Mouse (Mus musculus) hindbrain, postnatal 0 days (tissue): ENCODE measurements at regions not wholly inside any gene's neighbourhood (a gene's known extent, or its start where the extent isn't known, plus 50 kb on each side); places are given as distances from the start of the nearest gene placed in this dataset.

Experiments
- ATAC-seq: fragments of 200-750 bp; cut with Nextera tagmentation; 2 replicates; pipeline ENCODE4 v1.8.0; 2017; ENCODE audit warnings: mild to moderate bottlenecking, moderate TSS enrichment, moderate library complexity
- DNase-seq: peaks from one replicate; pipeline ENCODE4 v3.0.0-alpha.2; 2015; ENCODE audit warnings: low spot score
- H3K27ac ChIP-seq: fragments of 300-500 bp; sonication (generic); 2 replicates; pipeline ENCODE4 v1.5.1; 2014; ENCODE audit warnings: mild to moderate bottlenecking
- H3K27me3 ChIP-seq: fragments of 300-500 bp; sonication (generic); 2 replicates; pipeline ENCODE4 v1.6.1; 2014; ENCODE audit warnings: low read length, mixed read lengths; ENCODE audit not compliant: insufficient read depth
- H3K36me3 ChIP-seq: fragments of 300-500 bp; sonication (generic); 2 replicates; pipeline ENCODE4 v1.6.1; 2014; ENCODE audit warnings: low read length, mixed read lengths; ENCODE audit not compliant: insufficient read depth
- H3K4me1 ChIP-seq: fragments of 300-500 bp; sonication (generic); 2 replicates; pipeline ENCODE4 v1.6.1; 2014; ENCODE audit warnings: antibody characterized with exemption, low read length, mixed read lengths; ENCODE audit not compliant: insufficient read depth
- H3K4me2 ChIP-seq: fragments of 300-500 bp; sonication (generic); 2 replicates; pipeline ENCODE4 v1.6.1; 2014; ENCODE audit warnings: low read depth, mild to moderate bottlenecking, low read length, moderate library complexity, mixed read lengths
- H3K4me3 ChIP-seq: fragments of 300-500 bp; sonication (generic); 2 replicates; pipeline ENCODE4 v1.5.1; 2014; ENCODE audit warnings: low read length
- H3K9ac ChIP-seq: fragments of 300-500 bp; sonication (generic); replicated peaks from 2 replicates; pipeline ENCODE4 v1.6.1; 2014; ENCODE audit warnings: mild to moderate bottlenecking, low read length, moderate library complexity, mixed read lengths
- H3K9me3 ChIP-seq: fragments of 300-500 bp; sonication (generic); 2 replicates; pipeline ENCODE4 v1.6.1; 2016; ENCODE audit warnings: low read length, mixed read lengths
- CTCF ChIP-seq: IDR thresholded peaks from 2 replicates; pipeline ENCODE4 v1.5.1; 2016; ENCODE audit warnings: antibody characterized with exemption, control low read depth, low read depth
- WGBS: fragments of 180-500 bp; shearing (Covaris S2); extraction: QIAGEN DNeasy Blood & Tissue Kit; methylation state at CpG from one replicate; pipeline ENCODE4 v1.1.7; 2014; 5-methylcytosine and 5-hydroxymethylcytosine counted together

DNA sequence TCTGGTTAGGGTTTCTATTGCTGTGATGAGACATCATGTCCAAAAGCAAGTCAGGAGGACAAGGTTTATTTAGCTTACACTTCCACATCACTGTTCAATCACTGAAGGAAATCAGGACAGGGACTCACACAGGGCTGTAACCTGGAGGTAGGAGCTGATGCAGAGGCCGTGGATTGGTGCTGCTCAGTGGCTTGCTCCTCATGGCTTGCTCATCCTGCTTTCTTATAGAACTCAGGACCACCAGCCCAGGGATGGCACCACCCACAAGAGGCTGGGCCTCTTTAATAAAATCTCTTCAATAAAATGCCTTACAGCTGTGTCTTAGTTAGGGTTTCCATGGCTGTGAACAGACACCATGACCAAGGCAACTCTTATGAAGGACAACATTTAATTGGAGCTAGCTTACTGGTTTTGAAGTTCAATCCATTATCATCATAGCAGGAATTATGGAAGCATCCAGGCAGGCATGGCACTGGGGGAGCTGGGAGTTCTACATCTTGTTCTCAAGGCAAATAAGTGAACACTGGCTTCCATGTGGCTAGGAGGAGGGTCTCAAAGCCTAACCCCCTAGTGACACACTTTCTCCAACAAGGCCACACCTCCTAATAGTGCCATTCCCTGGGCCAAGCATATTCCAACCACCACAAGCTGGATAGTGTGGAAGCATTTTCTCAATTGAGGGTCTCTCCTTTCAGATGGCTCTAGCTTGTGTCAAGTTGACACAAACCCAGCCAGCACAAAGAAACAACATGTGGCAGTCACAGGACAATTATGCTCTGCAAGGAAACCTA, 96.4 kb upstream of the Cpm start:
- 100% methylated on average over 1 of the region's 1 CpGs for WGBS
- Histone ChIP-seq H3K9ac (no peak overlapping the region), H3K4me3 (no peak overlapping the region), H3K4me2 (no peak overlapping the region), H3K27me3 (no peaks in the 10 kb centered on the region), H3K9me3 (no peaks in the 10 kb centered on the region), H3K36me3 (no peaks in the 10 kb centered on the region), H3K27ac (no peak overlapping the region), H3K4me1 (no peaks in the 10 kb centered on the region)
- TF ChIP-seq CTCF = no peak
- no peak for DNase-seq
- no peak for ATAC-seq

DNA sequence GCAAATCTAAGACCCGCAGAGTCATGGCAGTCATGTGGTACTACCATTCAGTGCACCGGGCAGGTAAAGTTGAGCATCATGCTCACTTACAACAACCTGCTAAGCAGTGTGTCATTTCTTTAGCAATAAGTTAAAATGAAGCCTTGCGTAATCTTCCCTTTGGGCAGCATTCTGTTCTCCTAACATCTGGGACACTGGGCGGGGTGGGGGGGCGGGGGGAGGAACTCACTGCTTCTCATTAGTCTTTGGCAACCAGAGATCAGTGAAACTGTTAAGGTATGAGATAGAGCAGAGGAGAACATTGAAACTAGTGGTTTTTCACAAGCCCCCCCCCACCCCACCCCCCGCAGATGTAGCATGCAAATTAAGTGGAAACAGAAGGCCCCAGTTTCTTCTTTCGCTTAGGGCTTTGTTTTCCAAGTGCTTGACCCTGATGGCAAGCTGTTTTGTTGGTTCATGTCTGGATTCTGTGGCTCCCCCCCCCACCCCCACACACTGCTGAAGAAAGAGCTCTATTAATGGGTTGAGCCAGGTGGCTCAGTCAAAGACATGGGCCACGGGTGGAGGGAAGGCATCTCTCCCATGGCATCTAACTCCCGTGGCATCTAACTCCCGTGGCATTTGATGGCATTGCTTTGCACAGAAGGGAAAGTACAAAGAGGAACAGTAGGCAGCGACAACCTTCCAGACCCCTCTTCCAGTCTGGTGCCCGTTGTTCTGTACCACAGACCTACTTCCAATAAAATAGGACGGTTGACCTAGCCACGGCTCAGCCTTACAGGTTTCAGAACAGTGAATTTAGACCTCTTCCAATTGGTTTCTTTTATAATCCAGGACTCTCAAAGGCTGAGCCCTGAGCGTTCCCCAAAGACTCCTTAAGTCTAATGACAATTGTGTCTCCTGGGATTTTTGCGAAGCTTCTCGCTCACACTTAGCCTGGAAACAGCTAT, 97.2 kb upstream of the Cpm start:
- DNase-seq = no peak
- 75% methylated on average over 17 of the region's 17 CpGs for WGBS
- Histone ChIP-seq H3K4me1 (no peaks in the 10 kb centered on the region), H3K9me3 (no peaks in the 10 kb centered on the region), H3K27me3 (no peaks in the 10 kb centered on the region), H3K36me3 (no peaks in the 10 kb centered on the region), H3K4me2 (no peak overlapping the region), H3K4me3 (no peak overlapping the region), H3K9ac (no peak overlapping the region), H3K27ac (no peak overlapping the region)
- TF ChIP-seq CTCF = no peak
- no peak for ATAC-seq

DNA sequence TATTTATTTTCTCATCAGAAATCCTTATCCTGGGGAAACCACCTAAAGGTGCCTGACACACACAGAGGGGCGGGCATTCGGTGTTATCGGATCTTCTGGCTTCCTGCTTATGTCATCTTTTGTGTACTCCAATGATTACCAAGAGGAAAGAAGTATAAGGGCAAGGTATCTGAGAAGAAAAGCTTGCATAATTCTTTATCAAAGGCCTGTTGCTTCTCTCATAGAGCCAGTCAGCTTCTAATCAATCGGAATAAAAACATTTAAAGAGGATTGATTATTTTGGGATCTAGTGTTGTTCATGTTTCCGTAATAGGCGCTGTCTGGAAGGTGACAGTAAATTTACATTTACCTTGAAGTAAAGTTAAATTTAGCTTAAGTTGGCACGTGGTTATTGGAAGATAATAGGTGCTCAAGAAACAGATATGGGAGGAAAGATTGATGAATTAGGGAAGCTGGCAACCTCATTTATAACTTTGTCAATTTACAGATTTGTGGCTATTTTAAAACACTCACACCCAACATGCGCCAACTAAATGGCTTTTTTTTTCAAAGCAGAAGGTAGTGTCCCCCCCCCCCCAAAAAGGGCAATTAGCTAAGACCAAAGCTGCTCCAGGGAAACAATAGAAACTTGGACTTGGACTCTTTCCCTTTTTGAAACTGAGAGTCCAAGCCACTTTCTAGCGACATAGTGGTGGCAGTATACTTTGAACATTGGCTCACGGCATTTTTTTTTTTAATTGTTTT, 98.3 kb upstream of the Cpm start:
- no peaks in the 10 kb centered on the region for H3K9me3 ChIP-seq
- no peak overlapping the region for H3K9ac ChIP-seq
- 80% methylated on average over 10 of the region's 10 CpGs for WGBS
- H3K4me3 ChIP-seq = no peak overlapping the region
- no peak for DNase-seq
- H3K27me3 ChIP-seq = no peaks in the 10 kb centered on the region
- no peak for ATAC-seq
- H3K4me1 ChIP-seq = no peaks in the 10 kb centered on the region
- H3K36me3 ChIP-seq = no peaks in the 10 kb centered on the region
- no peak for TF ChIP-seq CTCF
- H3K27ac ChIP-seq = no peak overlapping the region
- no peak overlapping the region for H3K4me2 ChIP-seq

DNA sequence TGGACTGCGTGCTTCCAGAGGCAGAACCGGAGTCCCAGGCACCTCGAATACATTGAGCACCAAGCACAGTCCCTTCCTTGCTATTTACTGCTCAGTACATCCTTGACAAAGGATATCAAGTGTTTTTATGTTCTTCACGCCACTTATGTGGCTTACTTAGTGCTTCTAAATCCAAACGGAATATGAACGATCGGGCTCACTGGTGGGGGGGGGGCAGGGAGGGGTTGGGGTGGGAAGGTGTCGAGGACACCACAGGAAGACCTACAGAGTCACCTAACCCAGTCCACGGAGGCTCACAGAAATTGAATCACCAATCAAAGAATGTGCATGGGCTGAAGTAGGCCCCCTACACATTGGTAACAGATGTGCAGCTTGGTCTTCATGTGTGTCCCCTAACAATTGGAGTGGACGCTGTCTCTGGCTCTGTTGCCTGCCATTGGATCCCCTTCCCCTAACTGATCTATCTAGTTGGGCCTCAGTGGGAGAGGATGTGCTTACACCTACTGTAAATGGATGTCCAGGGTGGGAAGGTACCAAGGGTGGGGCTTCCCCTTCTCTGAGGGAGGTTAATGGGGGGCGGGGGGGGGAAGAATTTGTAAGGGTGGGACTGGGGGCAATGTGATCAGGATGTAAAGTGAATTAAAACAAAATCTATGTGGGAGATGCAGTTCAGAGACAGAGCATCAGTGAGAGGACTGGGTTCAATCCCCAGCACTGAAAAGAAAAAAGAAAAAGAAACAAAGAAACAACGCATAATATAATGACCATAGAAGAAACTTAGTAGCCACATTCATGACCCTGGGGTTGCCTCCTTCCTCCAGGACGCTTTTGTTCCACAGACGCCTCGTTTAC, 99.1 kb upstream of the Cpm start:
- WGBS = 77% methylated on average over 15 of the region's 15 CpGs
- Histone ChIP-seq H3K4me2 (no peak overlapping the region), H3K4me3 (no peak overlapping the region), H3K36me3 (no peaks in the 10 kb centered on the region), H3K9me3 (no peaks in the 10 kb centered on the region), H3K4me1 (no peaks in the 10 kb centered on the region), H3K27me3 (no peaks in the 10 kb centered on the region), H3K27ac (no peak overlapping the region), H3K9ac (no peak overlapping the region)
- ATAC-seq = no peak
- no peak for TF ChIP-seq CTCF
- no peak for DNase-seq

DNA sequence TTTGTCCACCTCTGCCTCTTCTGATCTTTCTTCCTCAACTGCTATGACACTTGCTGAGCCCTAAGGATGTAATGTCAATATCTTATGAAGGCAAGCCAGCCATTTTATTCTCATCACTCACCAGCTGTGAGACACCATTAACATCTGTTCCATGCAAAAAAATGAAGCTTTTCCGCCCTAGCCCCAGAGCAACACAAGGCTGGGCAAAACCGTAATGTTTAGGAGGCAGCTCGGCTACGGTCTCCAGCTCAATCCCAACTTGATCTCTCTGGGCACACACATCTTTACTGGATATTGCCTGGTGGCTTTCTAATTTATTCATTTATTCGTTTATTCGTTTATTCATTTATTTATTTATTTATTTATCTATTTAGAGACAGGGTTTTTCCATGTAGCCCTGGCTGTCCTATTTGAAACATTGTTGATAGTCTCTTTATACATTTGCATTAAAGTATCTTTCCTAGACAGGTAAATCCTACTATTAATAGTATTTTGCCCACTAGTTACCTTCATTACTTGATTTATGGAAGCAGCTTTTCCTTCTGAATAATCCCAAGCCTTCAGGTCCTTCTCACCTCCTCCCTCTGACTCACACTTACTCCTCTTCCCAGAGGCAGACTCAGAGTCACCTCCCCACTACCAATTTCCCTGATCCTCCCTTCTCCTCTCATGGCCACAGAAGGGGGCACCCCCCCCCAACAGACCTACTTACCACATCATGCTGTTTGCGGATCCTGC, 99.9 kb upstream of the Cpm start:
- Histone ChIP-seq H3K4me2 (no peak overlapping the region), H3K4me1 (no peaks in the 10 kb centered on the region), H3K9me3 (no peaks in the 10 kb centered on the region), H3K9ac (no peak overlapping the region), H3K36me3 (no peaks in the 10 kb centered on the region), H3K27me3 (no peaks in the 10 kb centered on the region), H3K4me3 (no peak overlapping the region), H3K27ac (no peak overlapping the region)
- TF ChIP-seq CTCF = no peak
- whole genome bisulfite sequencing = 78% methylated on average over 7 of the region's 7 CpGs
- ATAC-seq (no peak), DNase-seq (no peak)
